Mouse (Mus musculus): ENCODE results near the gene Spats2l. TPM values are rescaled to one million over a fixed set of nuclear protein-coding genes. Genes with fewer than 3 reads are reported as not detected.

The Spats2l gene
- polyA plus RNA-seq, 1 experiment from 2014 or later: 82.8 TPM

- no peaks in the 10 kb centered on the region for H3K27me3 ChIP-seq (replicated peaks)
- no peak overlapping the region for H3K4me3 ChIP-seq
- H3K27ac ChIP-seq: no peak overlapping the region
- H3K4me1 ChIP-seq: no peaks in the 10 kb centered on the region
- H3K9ac ChIP-seq: no peak overlapping the region
- WGBS: 86% methylated on average over 2 of the region's 2 CpGs
- no peaks in the 10 kb centered on the region for H3K9me3 ChIP-seq
- H3K36me3 ChIP-seq (replicated peaks): no peaks in the 10 kb centered on the region
- H3K4me2 ChIP-seq: no peak overlapping the region
- no peak for ATAC-seq (replicated peaks)
Measured at GRCm38 (mm10) chr1:57833145-57833544, 59.2 kb downstream of the Spats2l start.

- Histone ChIP-seq H3K9ac (no peak overlapping the region), H3K27ac (no peak overlapping the region), H3K36me3 (replicated peaks) (no peaks in the 10 kb centered on the region), H3K9me3 (no peaks in the 10 kb centered on the region), H3K4me3 (no peak overlapping the region), H3K4me1 (no peaks in the 10 kb centered on the region), H3K4me2 (no peak overlapping the region), H3K27me3 (replicated peaks) (no peaks in the 10 kb centered on the region)
- WGBS: 70% methylated on average over 7 of the region's 7 CpGs
- ATAC-seq (replicated peaks): no peak
Measured at GRCm38 (mm10) chr1:57835128-57835527, 61.2 kb downstream of the Spats2l start.

GRCm38 (mm10) chr1:57836686-57837317, 62.8 kb downstream of the Spats2l start:
- Histone ChIP-seq H3K4me2 (no peak overlapping the region), H3K4me1 (no peaks in the 10 kb centered on the region), H3K4me3 (no peak overlapping the region), H3K9me3 (no peaks in the 10 kb centered on the region), H3K27me3 (replicated peaks) (no peaks in the 10 kb centered on the region), H3K36me3 (replicated peaks) (no peaks in the 10 kb centered on the region), H3K9ac (no peak overlapping the region), H3K27ac (no peak overlapping the region)
- 78% methylated on average over 5 of the region's 5 CpGs for WGBS
- ATAC-seq (replicated peaks): no peak

GRCm38 (mm10) chr1:57839863-57840262, 65.9 kb downstream of the Spats2l start:
- 88% methylated on average over 6 of the region's 6 CpGs for WGBS
- no peak overlapping the region for H3K27ac ChIP-seq
- no peak overlapping the region for H3K4me2 ChIP-seq
- no peak for ATAC-seq (replicated peaks)
- no peaks in the 10 kb centered on the region for H3K4me1 ChIP-seq
- H3K9me3 ChIP-seq: no peaks in the 10 kb centered on the region
- no peak overlapping the region for H3K9ac ChIP-seq
- no peak overlapping the region for H3K4me3 ChIP-seq
- H3K27me3 ChIP-seq (replicated peaks): no peaks in the 10 kb centered on the region
- no peaks in the 10 kb centered on the region for H3K36me3 ChIP-seq (replicated peaks)

GRCm38 (mm10) chr1:57845054-57845722, 71.2 kb downstream of the Spats2l start:
- H3K4me1 ChIP-seq: peaks cover 23% of the 10 kb centered on the region
- no peak overlapping the region for H3K9ac ChIP-seq
- no peaks in the 10 kb centered on the region for H3K36me3 ChIP-seq (replicated peaks)
- no peaks in the 10 kb centered on the region for H3K9me3 ChIP-seq
- no peak overlapping the region for H3K4me3 ChIP-seq
- 90% methylated on average over 9 of the region's 9 CpGs for WGBS
- no peak overlapping the region for H3K4me2 ChIP-seq
- H3K27ac ChIP-seq: no peak overlapping the region
- ATAC-seq (replicated peaks): no peak
- H3K27me3 ChIP-seq (replicated peaks): no peaks in the 10 kb centered on the region

- H3K36me3 ChIP-seq (replicated peaks): no peaks in the 10 kb centered on the region
- H3K4me1 ChIP-seq: peaks cover 23% of the 10 kb centered on the region
- no peak overlapping the region for H3K4me3 ChIP-seq
- H3K27me3 ChIP-seq (replicated peaks): no peaks in the 10 kb centered on the region
- peak overlapping the region; percentile 58 for H3K27ac ChIP-seq
- 11% methylated on average over 15 of the region's 15 CpGs for WGBS
- 0 out of 2 replicates have a peak overlapping the region, but pooled peaks have one; percentile 1 for H3K4me2 ChIP-seq
- no peak overlapping the region for H3K9ac ChIP-seq
- peak; percentile 88 for ATAC-seq (replicated peaks)
- no peaks in the 10 kb centered on the region for H3K9me3 ChIP-seq
Measured at GRCm38 (mm10) chr1:57846856-57847698, 73.1 kb downstream of the Spats2l start.

- Histone ChIP-seq H3K27ac (no peak overlapping the region), H3K27me3 (replicated peaks) (no peaks in the 10 kb centered on the region), H3K36me3 (replicated peaks) (no peaks in the 10 kb centered on the region), H3K4me1 (peaks cover 25% of the 10 kb centered on the region), H3K9ac (no peak overlapping the region), H3K9me3 (no peaks in the 10 kb centered on the region), H3K4me3 (no peak overlapping the region), H3K4me2 (no peak overlapping the region)
- no peak for ATAC-seq (replicated peaks)
- 86% methylated on average over 4 of the region's 4 CpGs for WGBS
Measured at GRCm38 (mm10) chr1:57849087-57849486, 75.1 kb downstream of the Spats2l start.

GRCm38 (mm10) chr1:57849916-57850315, 76.0 kb downstream of the Spats2l start:
- H3K9me3 ChIP-seq: no peaks in the 10 kb centered on the region
- H3K36me3 ChIP-seq (replicated peaks): no peaks in the 10 kb centered on the region
- H3K9ac ChIP-seq: no peak overlapping the region
- H3K27ac ChIP-seq: no peak overlapping the region
- H3K27me3 ChIP-seq (replicated peaks): no peaks in the 10 kb centered on the region
- H3K4me1 ChIP-seq: peaks cover 25% of the 10 kb centered on the region
- no peak overlapping the region for H3K4me3 ChIP-seq
- ATAC-seq (replicated peaks): no peak
- WGBS: 46% methylated on average over 3 of the region's 3 CpGs
- no peak overlapping the region for H3K4me2 ChIP-seq

- H3K27me3 ChIP-seq (replicated peaks): no peaks in the 10 kb centered on the region
- no peak for ATAC-seq (replicated peaks)
- 0 out of 2 replicates have a peak, but pooled peaks cover 2% of the 10 kb centered on the region for H3K36me3 ChIP-seq (replicated peaks)
- H3K4me1 ChIP-seq: peaks cover 20% of the 10 kb centered on the region
- no peak overlapping the region for H3K4me3 ChIP-seq
- no peaks in the 10 kb centered on the region for H3K9me3 ChIP-seq
- WGBS: 95% methylated on average over 6 of the region's 6 CpGs
- H3K9ac ChIP-seq: no peak overlapping the region
- no peak overlapping the region for H3K27ac ChIP-seq
- H3K4me2 ChIP-seq: no peak overlapping the region
Measured at GRCm38 (mm10) chr1:57851871-57852270, 77.9 kb downstream of the Spats2l start.

GRCm38 (mm10) chr1:57852562-57853271, 78.8 kb downstream of the Spats2l start:
- H3K9ac ChIP-seq: no peak overlapping the region
- WGBS: 85% methylated on average over 12 of the region's 12 CpGs
- H3K4me1 ChIP-seq: peaks cover 14% of the 10 kb centered on the region
- no peaks in the 10 kb centered on the region for H3K9me3 ChIP-seq
- H3K4me2 ChIP-seq: no peak overlapping the region
- ATAC-seq (replicated peaks): no peak
- H3K27ac ChIP-seq: no peak overlapping the region
- H3K4me3 ChIP-seq: no peak overlapping the region
- 0 out of 2 replicates have a peak, but pooled peaks cover 2% of the 10 kb centered on the region for H3K36me3 ChIP-seq (replicated peaks)
- no peaks in the 10 kb centered on the region for H3K27me3 ChIP-seq (replicated peaks)

- no peaks in the 10 kb centered on the region for H3K9me3 ChIP-seq
- H3K4me2 ChIP-seq: no peak overlapping the region
- ATAC-seq (replicated peaks): 0 out of 2 replicates have a peak, but pooled peaks have one; percentile 25
- H3K4me3 ChIP-seq: no peak overlapping the region
- peaks cover 16% of the 10 kb centered on the region for H3K4me1 ChIP-seq
- 0 out of 2 replicates have a peak, but pooled peaks cover 2% of the 10 kb centered on the region for H3K36me3 ChIP-seq (replicated peaks)
- H3K27me3 ChIP-seq (replicated peaks): no peaks in the 10 kb centered on the region
- H3K27ac ChIP-seq: no peak overlapping the region
- 31% methylated on average over 5 of the region's 5 CpGs for WGBS
- H3K9ac ChIP-seq: no peak overlapping the region
Measured at GRCm38 (mm10) chr1:57857799-57858198, 83.8 kb downstream of the Spats2l start.

- Histone ChIP-seq H3K4me3 (no peak overlapping the region), H3K9me3 (no peaks in the 10 kb centered on the region), H3K4me1 (peaks cover 14% of the 10 kb centered on the region), H3K27ac (peak overlapping the region; percentile 76), H3K36me3 (replicated peaks) (no peaks in the 10 kb centered on the region), H3K9ac (no peak overlapping the region), H3K4me2 (no peak overlapping the region), H3K27me3 (replicated peaks) (no peaks in the 10 kb centered on the region)
- peak; percentile 86 for ATAC-seq (replicated peaks)
- 13% methylated on average over 4 of the region's 4 CpGs for WGBS
Measured at GRCm38 (mm10) chr1:57862024-57862423, 88.1 kb downstream of the Spats2l start.
